Mouse (Mus musculus): Measurements from ENCODE around the gene Ncoa1.

DNA sequence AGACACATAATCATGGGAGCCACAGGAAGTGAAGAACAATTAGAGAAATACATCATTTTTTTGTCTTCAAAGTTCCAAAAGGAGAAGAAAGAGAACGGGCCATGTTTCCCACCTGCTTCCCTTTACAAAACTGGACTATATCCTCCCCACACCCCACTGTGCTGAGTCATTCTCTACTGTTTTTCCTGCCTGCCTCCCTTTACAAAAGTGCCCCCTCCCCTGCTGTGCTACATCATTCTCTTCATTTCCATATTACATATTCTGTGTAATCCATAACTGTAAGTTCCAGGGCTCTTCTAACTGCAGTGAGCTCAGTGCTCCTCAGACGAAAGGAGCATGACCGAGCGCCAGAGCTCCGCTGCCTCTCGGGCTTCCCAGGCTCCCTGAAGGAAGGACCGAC lies 80.8 kb downstream of the Ncoa1 start:
- TF ChIP-seq POLR2A (IDR thresholded peaks at IDR 0.05; ENCODE audit: insufficient read depth, low read length) (no peak), CTCF (IDR thresholded peaks at IDR 0.05; ENCODE audit: low read depth, low read length) (no peak)
